ENCODE assay signal across 13 mouse cellular contexts in genomic region chr13:101032594-101032993, GRCm38 (mm10).
A peak's percentile ranks its signal among the peaks of the same experiment; 100 is the strongest.
DNase-seq lines count a peak whose midpoint lies in the region; ATAC-seq lines count a peak whose summit lies in the region.
"Had no signal": no experiment of that assay in that cellular context is flagged by ENCODE, and none has a peak within 500 bp of the region (broad histone marks: within the 10 kb centered on the region; RNA-seq: fewer than 3 reads in every experiment).

No protein-coding gene starts in this region.

- H3K36me3 ChIP-seq in hindbrain, embryonic 10.5 days, result no peaks in the 10 kb centered on the region
- H3K36me3 ChIP-seq in hindbrain, embryonic 14.5 days (replicated peaks; ENCODE audit: control insufficient read depth, insufficient read depth), result no peaks in the 10 kb centered on the region
- no peaks in the 10 kb centered on the region for H3K36me3 ChIP-seq in neural tube, embryonic 15.5 days
- no peaks in the 10 kb centered on the region for H3K36me3 ChIP-seq in liver, embryonic 11.5 days (ENCODE audit: control insufficient read depth, insufficient read depth, low read length)
- H3K36me3 ChIP-seq: embryonic facial prominence, embryonic 12.5 days; liver, embryonic 12.5 days; neural tube, embryonic 13.5 days had no signal

- DNase-seq in hindbrain, embryonic 10.5 days (ENCODE audit: low spot score), result peak; percentile 33
- DNase-seq in hindbrain, embryonic 14.5 days (ENCODE audit: low spot score), result no peak
- DNase-seq in neural tube, embryonic 10.5 days (ENCODE audit: extremely low spot score, low spot score), result peak; percentile 30
- DNase-seq in layer of hippocampus, adult 9-10 months (ENCODE audit: low spot score), result no peak
- DNase-seq in liver, embryonic 11.5 days (ENCODE audit: low spot score), result no peak
- DNase-seq: gastrocnemius, postnatal 36 days had no signal

- H3K9me3 ChIP-seq in hindbrain, embryonic 10.5 days, result no peaks in the 10 kb centered on the region
- H3K9me3 ChIP-seq in hindbrain, embryonic 14.5 days (ENCODE audit: control insufficient read depth, low read length), result no peaks in the 10 kb centered on the region
- no peaks in the 10 kb centered on the region for H3K9me3 ChIP-seq in neural tube, embryonic 15.5 days (replicated peaks)
- H3K9me3 ChIP-seq in liver, embryonic 11.5 days (ENCODE audit: control insufficient read depth, low read length), result no peaks in the 10 kb centered on the region
- H3K9me3 ChIP-seq: embryonic facial prominence, embryonic 12.5 days; liver, embryonic 12.5 days; neural tube, embryonic 13.5 days had no signal

- WGBS in hindbrain, embryonic 10.5 days, result 77% methylated on average over 1 of the region's 1 CpGs
- 89% methylated on average over 1 of the region's 1 CpGs for WGBS in hindbrain, embryonic 14.5 days
- WGBS in neural tube, embryonic 15.5 days, result 62% methylated on average over 1 of the region's 1 CpGs
- WGBS in liver, embryonic 11.5 days, result 57% methylated on average over 1 of the region's 1 CpGs

- H3K4me1 ChIP-seq in hindbrain, embryonic 10.5 days (replicated peaks), result no peaks in the 10 kb centered on the region
- no peaks in the 10 kb centered on the region for H3K4me1 ChIP-seq in hindbrain, embryonic 14.5 days (replicated peaks; ENCODE audit: control insufficient read depth, insufficient read depth, low read length)
- no peaks in the 10 kb centered on the region for H3K4me1 ChIP-seq in neural tube, embryonic 15.5 days
- no peaks in the 10 kb centered on the region for H3K4me1 ChIP-seq in liver, embryonic 11.5 days (replicated peaks; ENCODE audit: control insufficient read depth, insufficient read depth, low read length)
- H3K4me1 ChIP-seq: embryonic facial prominence, embryonic 12.5 days; liver, embryonic 12.5 days had no signal

- no peak for ATAC-seq in hindbrain, embryonic 14.5 days (ENCODE audit: low FRiP score)
- no peak for ATAC-seq in neural tube, embryonic 15.5 days (ENCODE audit: low FRiP score)
- ATAC-seq in common myeloid progenitor, adult 5-6 weeks (replicated peaks; ENCODE audit: low read depth, poor library complexity, severe bottlenecking), result 0 out of 2 replicates have a peak, but pooled peaks have one; percentile 45
- ATAC-seq in megakaryocyte progenitor cell, adult 5-6 weeks (replicated peaks; ENCODE audit: poor library complexity), result peak; percentile 50
- ATAC-seq in liver, embryonic 11.5 days (replicated peaks; ENCODE audit: low FRiP score), result no peak
- ATAC-seq: intestine, embryonic 16.5 days; liver, embryonic 12.5 days had no signal

- no peaks in the 10 kb centered on the region for H3K27me3 ChIP-seq in hindbrain, embryonic 10.5 days (ENCODE audit: insufficient read depth, poor library complexity, severe bottlenecking)
- no peaks in the 10 kb centered on the region for H3K27me3 ChIP-seq in hindbrain, embryonic 14.5 days (ENCODE audit: control insufficient read depth, insufficient read depth, low read length)
- no peaks in the 10 kb centered on the region for H3K27me3 ChIP-seq in neural tube, embryonic 15.5 days (replicated peaks)
- no peaks in the 10 kb centered on the region for H3K27me3 ChIP-seq in liver, embryonic 11.5 days (replicated peaks; ENCODE audit: control insufficient read depth, insufficient read depth, low read length)
- H3K27me3 ChIP-seq: embryonic facial prominence, embryonic 12.5 days; liver, embryonic 12.5 days; neural tube, embryonic 13.5 days had no signal

- no peak overlapping the region for H3K9ac ChIP-seq in hindbrain, embryonic 14.5 days
- no peak overlapping the region for H3K9ac ChIP-seq in neural tube, embryonic 15.5 days (replicated peaks)
- no peak overlapping the region for H3K9ac ChIP-seq in liver, embryonic 11.5 days (ENCODE audit: low read depth, low read length)
- H3K9ac ChIP-seq: embryonic facial prominence, embryonic 12.5 days; liver, embryonic 12.5 days; neural tube, embryonic 13.5 days had no signal

- no peak overlapping the region for H3K27ac ChIP-seq in hindbrain, embryonic 10.5 days
- no peak overlapping the region for H3K27ac ChIP-seq in hindbrain, embryonic 14.5 days
- H3K27ac ChIP-seq in neural tube, embryonic 15.5 days (replicated peaks), result no peak overlapping the region
- no peak overlapping the region for H3K27ac ChIP-seq in liver, embryonic 11.5 days (ENCODE audit: low read depth, low read length)
- H3K27ac ChIP-seq: embryonic facial prominence, embryonic 12.5 days; liver, embryonic 12.5 days; neural tube, embryonic 13.5 days had no signal

- no peak overlapping the region for H3K4me3 ChIP-seq in hindbrain, embryonic 10.5 days
- no peak overlapping the region for H3K4me3 ChIP-seq in hindbrain, embryonic 14.5 days (replicated peaks; ENCODE audit: low read length)
- H3K4me3 ChIP-seq in neural tube, embryonic 15.5 days (replicated peaks), result no peak overlapping the region
- H3K4me3 ChIP-seq in liver, embryonic 11.5 days (ENCODE audit: low read depth, low read length), result no peak overlapping the region
- H3K4me3 ChIP-seq: embryonic facial prominence, embryonic 12.5 days; liver, embryonic 12.5 days; neural tube, embryonic 13.5 days had no signal

- H3K4me2 ChIP-seq in hindbrain, embryonic 14.5 days (replicated peaks), result no peak overlapping the region
- H3K4me2 ChIP-seq in neural tube, embryonic 15.5 days, result no peak overlapping the region
- no peak overlapping the region for H3K4me2 ChIP-seq in liver, embryonic 11.5 days
- H3K4me2 ChIP-seq: embryonic facial prominence, embryonic 12.5 days; liver, embryonic 12.5 days; neural tube, embryonic 13.5 days had no signal

Comparison
In these comparisons a context has a peak if more than half of its experiments do, and no peak if none do; other contexts are left out.
1. DNase-seq: peak in hindbrain, embryonic 10.5 days (single experiment) and neural tube, embryonic 10.5 days (single experiment); none in hindbrain, embryonic 14.5 days (single experiment), layer of hippocampus, adult 9-10 months (single experiment) and liver, embryonic 11.5 days (single experiment).
2. ATAC-seq: peak in common myeloid progenitor, adult 5-6 weeks (single experiment) and megakaryocyte progenitor cell, adult 5-6 weeks (single experiment); none in hindbrain, embryonic 14.5 days (single experiment), neural tube, embryonic 15.5 days (single experiment) and liver, embryonic 11.5 days (single experiment).